Mouse (Mus musculus) c-Kit-positive CD71-negative TER-119-negative erythroid progenitor cells, embryonic 14.5 days (primary cell): ENCODE results near the gene Mtfp1.
"Not testable (repeated sequence)": the region's sequence is repeated elsewhere in the genome, so short reads cannot be mapped to it uniquely, and the experiment has no call there.

ENCODE experiments used
- DNase-seq: peaks from one replicate; pipeline ENCODE4 v3.0.0-alpha.2; 2013; ENCODE audit warnings: low read depth

Mtfp1 gene

DNA sequence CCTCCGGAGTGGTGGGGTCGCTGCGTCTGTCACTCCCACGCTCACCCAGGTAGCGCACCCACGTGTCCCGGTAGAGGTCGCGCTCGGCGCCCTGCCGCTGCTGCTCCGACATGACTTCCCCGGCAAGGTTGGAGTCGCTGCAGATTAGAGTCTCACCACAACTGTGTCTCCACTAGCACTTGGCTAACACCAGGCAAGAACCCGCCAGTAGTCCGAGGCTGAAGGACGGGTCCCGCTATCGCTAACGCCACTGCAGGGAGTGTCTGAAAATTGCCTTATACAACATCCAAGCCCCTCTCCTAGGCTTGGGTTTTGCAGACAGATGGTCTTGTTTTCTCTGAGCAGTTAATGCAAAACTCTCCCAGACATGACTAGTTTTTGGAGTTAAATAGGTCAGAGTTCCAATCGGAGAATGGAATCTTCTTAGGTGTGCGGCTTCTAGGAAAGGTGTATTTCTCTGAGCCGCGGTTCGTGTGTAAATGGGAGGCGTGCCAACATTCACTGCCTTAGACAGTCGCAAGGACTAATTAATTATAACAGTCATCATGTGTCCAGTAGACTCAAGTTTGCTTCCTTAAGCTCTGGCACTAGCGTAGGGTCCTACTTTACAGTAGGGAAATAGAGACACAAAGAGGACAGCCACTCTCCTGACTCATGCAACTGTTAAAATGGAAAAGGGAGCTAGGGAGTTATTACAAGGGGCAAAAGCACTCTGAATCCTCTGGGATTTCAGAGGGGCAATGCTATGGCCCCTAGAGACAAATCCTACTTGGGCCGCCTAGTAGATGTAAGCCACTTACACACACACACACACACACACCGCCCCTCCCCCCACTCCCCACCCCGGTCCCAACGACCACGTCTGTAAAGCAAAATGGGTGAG is at the start of gene Mtfp1:
Mtfp1 (minus strand) TSS at position 275 of the 883 bp plus-strand sequence.
- peak; percentile 41 for DNase-seq

DNA sequence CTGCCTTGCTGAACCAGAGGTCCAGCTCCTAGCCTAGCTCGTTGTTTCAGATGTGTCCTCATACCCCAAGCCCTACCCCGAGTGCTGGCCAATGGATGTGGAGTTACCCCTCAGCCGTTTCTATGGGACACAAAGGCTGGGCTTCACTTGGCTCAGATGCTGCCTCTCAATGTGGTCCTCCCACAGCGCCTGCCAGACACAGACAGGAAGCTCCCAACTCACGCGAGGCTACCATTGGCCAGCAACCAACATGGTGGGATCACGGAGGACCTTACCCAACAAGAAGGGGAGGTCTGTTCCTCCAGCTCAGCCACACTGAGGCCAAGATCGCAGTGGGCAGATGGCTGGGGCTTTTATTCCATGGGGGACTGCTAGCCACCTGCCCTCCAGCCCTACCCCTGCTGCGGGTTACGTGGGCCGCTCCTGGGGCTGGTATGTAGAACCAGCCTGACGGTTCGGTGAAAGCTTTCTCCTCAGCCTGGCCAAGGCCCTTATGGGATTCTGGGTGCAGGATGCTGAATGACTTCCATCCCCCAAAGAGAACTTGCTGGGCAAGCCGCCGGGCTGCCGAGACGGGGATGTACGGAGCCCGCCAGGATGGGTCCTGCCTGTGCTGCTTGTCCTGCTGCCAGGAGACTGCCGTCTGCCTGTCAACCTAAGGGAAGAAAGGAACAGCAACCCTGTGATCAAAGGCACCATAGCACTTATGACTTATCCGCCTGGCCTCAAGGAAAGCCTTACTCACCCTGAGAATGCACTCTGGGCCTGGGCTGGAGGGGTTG is 48.2 kb upstream of the Mtfp1 start:
- no peak for DNase-seq

DNA sequence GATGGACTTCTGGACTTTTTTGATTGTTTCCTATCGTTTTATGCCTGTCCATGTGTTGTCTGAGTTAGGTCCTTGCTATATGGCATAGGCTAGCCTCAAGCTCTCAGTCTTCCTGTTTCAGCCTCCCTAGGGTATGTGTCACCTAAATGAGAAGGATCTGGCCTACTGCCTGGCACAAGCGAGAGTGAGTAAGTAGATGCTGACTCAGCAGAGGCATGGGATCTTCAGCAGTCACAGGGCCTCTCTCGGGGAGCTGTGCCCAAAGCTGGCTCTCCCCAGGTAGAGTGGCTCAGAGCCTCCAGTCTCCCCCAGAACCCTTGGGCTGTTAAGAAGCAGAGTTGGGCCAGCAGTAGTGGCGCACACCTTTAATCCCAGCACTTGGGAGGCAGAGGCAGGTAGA is 47.1 kb upstream of the Mtfp1 start:
- DNase-seq, result no peak

DNA sequence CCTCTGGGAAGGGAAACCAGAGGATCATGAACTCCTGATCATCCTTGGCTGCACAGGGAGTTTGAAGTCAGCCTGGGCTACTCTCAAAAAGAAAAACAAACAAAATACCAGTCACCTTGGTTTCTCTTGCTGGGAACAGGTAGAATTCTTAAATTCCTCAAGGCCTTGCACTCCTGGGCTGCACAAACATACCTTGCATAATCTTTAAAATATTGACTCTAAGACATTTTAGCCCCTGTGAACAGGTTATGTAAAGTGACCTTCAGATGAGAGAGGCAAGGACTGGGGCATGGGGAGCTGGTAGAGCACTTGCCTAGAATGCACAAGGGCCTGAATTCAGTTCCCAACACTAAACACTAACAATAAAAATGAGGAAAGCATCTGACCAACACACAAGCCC is 46.3 kb upstream of the Mtfp1 start:
- no peak for DNase-seq

DNA sequence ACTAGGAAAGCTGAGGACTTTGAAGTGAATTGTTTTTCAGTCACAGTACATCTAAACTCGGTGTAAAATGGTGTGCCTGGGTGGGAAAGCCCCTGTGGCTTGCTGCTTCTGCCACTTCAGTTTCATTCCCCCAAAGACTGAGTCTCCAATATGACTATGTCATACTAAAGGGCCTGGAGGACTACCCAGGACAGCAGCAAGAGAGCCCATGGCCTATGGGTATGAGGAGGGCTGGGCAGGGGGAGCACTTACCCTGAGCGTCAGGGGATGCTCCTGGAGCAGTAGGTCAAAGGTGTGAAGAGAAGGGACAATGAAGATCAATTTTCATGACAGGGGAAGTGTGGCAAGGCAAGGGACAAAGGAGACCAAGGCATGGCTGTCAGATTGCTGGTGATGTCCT is 43.7 kb upstream of the Mtfp1 start:
- DNase-seq, result no peak

DNA sequence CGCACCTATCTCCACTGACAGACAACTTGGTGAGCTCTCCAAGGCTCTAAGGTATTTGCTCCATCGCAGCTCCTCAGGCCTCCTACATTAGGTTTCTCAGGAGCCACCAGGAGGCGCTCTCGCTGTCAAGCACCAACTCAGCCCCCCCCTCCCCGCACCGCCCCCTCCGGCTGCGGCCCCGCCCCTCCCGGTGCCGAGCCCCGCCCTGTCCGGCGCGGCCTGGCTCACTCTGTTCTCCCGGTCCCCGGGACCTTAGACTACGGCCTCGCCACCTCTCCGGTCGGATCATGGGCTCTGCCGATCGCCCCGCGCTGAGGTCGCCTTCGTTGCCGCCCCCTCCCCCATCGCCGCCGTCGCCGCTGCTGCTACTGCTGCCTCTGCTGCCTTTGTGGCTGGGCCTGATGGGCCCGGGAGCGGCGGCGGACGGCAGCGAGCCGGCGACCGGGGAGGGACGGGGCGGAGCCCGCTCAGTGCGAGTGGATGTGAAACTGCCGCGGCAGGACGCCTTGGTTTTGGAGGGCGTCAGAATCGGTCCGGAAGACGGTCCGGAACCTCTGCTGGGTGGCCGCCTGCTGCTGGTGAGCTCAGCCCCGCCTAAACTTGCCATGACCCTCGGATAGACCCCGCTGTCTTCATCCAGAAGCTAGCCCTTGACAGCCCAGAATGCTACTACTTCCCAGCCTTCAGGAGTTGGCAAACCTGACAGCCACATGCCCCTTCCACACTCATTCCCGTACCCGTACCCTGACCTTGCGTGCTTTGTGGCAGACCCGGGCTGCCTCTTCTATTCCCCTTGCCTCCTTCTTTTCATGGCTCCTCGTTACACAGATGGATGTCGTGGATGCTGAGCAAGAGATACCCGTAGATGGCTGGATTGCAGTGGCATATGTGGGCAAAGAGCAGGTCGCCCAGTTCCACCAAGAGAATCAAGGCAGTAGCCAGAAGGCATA is 40.0 kb upstream of the Mtfp1 start, which contains the start of gene Rnf215:
Rnf215 (plus strand) TSS at position 217 of the 950 bp plus-strand sequence.
- DNase-seq, result peak; percentile 92

DNA sequence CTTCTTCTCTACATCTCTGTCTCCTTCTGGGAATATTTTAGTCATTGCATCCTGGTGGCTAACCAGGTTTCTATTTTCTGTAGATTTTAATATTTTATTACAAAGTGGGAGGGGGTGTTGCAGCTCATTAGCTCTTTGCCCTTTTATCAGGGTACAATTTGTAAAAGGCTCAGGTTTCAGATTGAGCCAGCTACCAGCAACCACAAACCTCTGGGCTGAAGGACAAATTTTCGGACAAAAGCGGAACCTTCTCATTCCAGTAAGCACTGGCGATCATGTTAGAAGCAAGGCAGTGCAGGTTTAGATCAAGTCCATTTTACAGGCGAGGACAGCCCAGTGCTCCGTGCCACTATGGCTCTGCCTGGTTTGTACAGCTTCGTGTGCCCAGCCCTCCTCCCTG is 39.2 kb upstream of the Mtfp1 start:
- no peak for DNase-seq

DNA sequence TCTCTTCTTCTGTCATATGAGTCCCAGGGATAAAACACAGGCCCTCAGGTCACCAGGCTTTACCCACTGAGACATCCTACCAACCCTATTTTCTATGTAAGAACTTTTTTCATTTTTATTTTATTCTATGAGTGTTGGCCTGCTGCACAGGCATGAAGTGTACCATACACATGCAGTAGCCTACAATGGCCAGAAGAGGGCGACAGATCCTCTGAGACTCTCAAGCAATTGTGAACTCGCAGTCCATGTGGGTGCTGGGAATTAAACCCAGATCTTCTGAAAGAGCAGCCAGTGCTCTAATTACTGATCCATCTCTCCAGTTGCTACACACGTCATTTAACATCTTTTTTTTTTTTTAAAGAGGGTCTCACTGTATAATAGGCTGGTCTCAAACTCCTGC is 38.2 kb upstream of the Mtfp1 start:
- DNase-seq, result no peak

DNA sequence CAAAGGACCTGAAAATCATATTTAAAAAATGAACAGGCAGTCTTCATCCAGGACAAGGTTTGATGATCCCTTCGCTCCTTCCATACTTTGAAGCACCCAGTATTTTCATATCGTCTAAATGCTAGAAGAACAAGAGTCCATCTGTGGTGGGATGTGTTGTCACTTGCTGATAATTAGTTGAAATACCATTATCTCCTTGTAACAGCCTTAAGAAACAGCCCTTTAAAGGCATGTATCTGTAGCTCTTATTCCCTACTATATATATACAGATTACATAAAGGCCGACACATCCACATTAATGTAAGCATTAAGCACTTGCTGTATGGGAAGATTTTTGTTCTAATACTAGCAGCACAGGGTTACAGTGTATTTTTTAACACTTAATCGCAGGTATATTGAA is 33.2 kb upstream of the Mtfp1 start:
- not testable (repeated sequence) for DNase-seq

DNA sequence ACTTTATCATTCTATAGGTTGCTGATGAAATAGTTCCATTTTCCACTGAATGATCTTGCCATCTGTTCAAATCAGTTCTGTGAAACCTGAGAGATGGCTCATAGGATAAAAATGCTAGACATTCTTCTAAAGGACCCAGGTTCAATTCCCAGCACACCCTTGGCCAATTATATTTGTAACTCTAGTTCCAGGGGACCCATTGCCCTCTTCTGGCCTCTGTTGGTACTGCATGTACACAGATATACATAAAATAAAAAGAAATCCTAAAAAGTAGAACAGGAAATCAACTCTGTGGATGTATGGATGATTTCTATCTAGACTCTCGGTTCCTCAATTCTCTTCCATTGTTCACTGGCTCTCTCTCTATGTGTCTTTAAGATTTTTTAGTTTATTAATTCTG is 31.8 kb upstream of the Mtfp1 start:
- DNase-seq, result no peak

DNA sequence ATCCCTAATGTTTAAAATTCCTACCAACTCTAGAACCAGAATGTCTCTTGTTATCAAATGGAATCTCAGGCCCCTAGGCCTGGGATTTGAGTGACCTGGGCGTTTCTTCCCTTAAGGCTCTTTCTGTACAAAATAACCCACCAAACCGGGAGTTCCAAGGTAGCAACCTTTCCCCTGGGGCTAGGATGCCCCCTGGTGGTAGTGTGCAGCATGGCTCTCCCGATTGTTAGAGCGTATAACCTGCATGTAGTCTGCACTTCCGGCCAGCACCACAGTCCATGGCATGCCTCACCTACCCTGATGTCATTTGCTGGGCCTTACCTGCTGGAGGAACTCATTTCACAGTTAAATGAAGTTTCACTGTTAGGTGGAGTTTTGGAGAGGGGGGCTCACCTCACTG is 28.7 kb upstream of the Mtfp1 start:
- DNase-seq, result no peak

DNA sequence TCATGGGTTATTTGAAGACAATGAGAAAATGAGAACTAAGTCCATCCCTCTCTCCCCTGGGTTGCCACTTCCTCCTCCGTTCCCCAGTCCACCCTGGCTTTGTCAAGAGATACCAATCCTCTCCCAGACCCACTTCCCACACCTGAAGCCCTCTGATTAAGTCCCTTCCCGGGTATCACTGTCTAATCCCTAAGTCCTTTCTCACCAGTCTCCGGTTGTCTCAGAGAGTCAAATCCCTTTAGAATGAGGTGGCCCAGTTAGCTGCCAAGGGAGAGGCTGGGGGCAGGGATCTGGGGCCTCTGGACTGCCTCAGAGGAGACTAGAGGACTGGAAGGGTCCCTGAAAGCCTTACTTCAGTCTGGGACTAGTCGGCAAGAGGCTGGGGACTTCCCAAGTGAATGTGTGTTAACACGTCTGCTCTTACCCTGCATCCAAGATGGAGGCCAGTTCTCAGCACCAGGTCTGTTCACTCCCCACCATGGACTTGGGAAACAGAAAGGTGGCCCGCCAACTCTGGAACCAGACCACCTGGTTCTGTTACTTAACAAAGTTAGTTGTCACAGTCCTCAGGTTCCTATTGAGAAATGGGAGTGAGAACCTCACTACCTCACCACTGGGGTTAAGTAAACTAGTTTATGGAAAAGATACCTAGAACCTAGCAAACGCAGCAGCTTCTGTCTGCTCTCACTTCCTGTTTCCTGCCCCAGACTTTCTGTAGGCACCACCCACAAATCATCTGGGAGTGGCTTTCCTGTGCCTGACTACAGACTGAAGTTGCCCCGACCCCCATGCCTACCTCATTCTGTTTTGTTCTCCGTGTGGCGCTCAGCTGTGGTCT is 27.7 kb upstream of the Mtfp1 start, which contains the start of gene Sec14l2:
Sec14l2 (minus strand) TSS at position 674 of the 838 bp plus-strand sequence.
- no peak for DNase-seq

DNA sequence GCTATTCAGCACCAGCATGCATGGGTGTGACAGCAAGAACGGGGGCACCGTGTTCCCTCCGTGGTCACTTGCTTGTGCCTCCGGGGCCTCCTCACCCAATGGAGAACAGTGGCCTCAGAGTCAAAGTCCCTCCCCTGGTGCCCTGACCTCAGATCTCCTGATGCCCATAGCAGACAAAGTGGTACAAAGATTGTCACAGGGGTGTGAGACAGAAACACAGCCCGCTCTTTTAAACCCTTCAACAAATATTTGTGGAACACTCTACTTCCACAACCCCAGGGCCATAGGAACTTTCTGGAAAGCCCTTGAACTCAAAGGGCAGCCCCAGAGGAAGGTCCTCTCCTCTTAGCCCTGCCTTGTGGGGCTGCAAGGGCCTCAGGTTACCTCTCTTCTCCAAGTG is 27.0 kb upstream of the Mtfp1 start:
- DNase-seq, result no peak

DNA sequence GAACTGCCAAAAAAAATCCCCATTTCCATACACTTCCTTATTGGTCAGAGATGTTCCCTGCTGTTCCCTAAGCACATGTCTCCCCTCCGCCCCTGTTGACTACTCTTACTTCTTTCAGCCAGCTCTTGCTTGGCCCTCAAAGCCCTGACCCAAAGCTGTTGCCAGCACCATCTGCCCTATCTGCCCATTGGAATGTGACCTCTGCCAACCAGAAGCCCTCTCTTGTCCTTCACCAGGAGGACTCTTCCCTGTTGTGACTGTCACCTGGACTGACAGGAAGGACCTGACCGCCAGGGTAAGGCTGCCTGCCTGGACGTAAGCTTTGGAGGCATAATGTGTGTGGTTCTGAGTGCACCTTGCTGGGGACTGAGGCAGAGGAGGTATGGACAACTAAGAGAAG is 26.4 kb upstream of the Mtfp1 start:
- DNase-seq, result no peak

DNA sequence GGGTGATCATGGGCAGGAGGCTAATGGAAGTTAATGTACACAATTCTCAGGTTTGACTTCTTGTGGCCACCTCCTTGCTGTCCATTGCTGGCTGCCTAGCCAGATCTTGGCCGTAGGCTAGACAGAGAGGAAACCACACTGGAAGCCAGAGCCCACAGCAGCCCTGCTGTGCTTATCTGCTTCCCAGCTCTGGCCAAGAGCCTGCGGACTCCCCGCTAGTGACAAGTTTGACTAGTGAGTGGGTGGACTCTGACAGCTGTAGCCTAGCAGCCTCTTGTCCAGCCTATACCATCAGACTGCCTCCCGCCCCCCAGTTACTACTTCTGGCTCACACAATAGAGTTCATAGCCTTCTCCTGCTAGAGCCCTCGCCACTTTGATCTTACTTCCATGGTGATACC is 24.4 kb upstream of the Mtfp1 start:
- no peak for DNase-seq

DNA sequence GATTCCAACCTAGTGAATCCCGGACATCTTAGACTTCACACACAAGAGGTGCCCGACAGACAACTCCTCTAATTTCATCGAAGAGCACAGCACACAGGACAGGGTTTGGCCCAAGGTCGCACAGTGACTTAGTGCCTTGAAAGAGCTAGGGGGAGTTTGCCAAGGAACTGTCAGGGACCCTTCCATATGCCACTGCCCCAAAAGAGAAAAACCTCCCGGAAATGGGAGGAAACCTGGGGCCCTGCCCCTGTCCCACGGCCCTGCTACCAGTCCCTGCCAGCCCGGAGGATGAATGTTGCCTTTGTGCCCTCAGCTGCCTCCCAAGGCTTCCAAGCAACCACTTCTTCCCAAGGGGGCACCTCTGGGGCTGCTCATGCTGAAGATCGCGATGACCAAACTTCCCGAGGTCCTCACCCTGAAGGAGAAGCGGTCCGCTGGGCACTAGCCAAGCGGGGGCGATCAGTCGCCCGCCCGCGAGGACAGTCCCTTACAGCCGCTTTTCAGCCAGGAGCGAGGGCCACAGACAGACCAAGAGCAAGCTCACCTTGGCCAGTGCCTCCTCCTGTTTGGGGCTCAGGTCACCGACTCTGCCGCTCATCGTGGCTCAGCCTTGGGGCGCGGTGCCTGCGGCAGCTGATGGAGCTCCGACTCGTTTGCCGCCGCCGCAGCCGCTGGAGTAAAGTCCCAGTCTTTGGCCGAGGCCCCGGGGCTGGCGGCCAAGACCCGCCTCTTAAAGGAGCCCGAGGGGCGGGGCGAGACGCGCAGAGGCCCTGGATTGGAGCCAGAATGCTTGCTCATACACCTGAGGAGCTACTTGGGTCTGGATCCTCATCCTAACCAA is 23.1 kb upstream of the Mtfp1 start:
- DNase-seq, result no peak

DNA sequence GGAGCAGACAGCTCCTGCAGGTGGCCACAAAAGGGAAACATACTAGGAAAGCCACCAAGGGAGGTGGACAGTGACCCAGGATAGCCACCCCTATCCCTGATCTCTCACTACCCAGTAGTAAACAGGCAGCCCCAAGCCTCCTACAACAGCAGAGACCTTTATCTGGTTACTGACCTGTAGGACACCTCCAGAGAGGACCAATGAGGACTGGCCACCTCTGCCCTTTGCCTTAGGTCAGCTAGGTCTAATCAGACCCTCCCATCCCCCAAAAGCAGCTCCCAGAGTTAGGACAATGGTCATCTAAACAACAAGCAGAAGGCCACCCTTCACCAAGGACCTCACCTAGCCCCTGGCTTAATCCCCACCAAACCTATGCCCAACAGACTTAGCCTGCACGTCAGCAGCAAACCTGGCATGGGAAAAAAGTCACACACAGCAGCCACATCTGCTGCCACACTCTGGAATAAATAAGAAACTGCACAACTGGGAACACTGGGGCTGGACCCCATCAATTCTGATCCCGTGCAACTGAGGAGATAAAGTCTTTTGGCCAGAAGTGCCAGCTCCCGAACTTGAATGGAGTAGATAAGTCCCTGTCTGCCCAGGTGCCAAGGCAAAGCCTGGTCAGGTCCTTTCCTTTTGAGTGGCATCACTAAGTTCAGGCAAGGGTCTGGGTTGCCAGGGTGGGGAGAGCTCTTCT is 22.3 kb upstream of the Mtfp1 start:
- no peak for DNase-seq

DNA sequence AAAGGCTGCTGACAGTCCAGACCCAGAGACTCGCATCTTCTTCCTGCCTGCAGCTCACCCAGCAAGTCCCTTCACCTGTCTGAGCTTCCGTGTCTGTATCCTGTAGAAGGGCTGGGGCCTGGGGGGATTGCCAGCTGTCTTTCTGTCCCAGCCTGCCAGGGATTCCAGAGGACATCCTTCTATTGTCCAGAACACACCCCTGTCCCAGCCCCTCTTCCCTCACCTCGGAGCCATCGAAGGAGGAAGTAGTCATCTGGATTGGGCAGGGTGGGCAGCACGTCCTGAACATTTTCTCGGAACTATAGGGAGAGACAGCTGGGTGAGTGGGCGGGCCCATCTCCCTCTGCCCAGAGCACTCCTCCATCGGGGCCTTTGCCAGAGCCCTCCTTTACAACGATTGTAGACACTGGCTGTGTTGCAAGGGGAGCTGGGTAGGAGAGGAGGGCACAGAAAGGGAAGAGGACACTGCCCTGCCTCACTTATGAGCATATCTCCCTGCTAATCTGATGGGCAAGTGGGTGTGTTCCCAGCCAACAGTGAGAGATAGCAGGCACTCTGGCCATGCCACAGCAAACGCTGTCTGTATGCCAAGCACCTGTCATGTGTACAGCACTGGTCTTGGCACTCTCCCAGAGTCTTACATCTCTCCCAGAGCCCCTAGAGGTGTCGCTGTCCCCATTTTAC is 21.4 kb upstream of the Mtfp1 start:
- no peak for DNase-seq

DNA sequence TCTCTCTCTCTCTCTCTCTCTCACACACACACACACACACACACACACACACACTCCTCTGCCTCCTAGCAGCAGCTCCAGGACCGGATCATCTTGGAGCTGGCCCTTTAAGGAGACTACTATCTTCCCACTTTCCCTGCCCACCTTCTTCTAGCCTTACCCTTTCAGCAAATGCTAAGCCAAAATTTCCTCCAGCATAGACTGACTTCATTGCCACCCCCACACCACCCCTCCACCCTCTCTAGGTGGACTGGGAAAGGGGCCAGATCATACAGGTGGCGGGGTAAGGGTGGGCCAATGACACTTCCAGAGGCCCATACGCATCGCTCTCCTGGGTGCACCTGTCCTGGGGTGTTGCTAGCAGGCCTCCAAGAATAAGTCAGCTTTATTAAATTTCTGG is 20.2 kb upstream of the Mtfp1 start:
- DNase-seq, result no peak
